Mouse (Mus musculus) erythroblast, adult 5-6 weeks (primary cell): ENCODE results near the gene Rmi1. TPM values are rescaled to one million over a fixed set of nuclear protein-coding genes. Genes with fewer than 3 reads are reported as not detected.
"Not testable (repeated sequence)": the region's sequence is repeated elsewhere in the genome, so short reads cannot be mapped to it uniquely, and the experiment has no call there.

Experiments
- ATAC-seq: replicated peaks from 2 replicates; pipeline ENCODE4 v1.8.0; 2016; ENCODE audit warnings: moderate number of reproducible peaks, mild to moderate bottlenecking, moderate TSS enrichment, inconsistent platforms; ENCODE audit not compliant: poor library complexity, low FRiP score, severe bottlenecking
- total RNA-seq, 2 experiments: library from RNA; stranded (forward) in 1 of 2; stranded (reverse) in 1 of 2; fragments of 150-400 nt in 1 of 2; fragments of 200-764, 138-1000 nt in 1 of 2; gene quantifications; 2 replicates each; pipeline versions ENCODE4 v1.2.3 to v1.2.4; 2015 to 2017; ENCODE audit warnings: low replicate concordance in 2 of 2

The Rmi1 gene
- 12.7 and 15.8 TPM in 2 replicates for total RNA-seq (2015; ENCODE audit: low replicate concordance)
- total RNA-seq (2017; ENCODE audit: low replicate concordance) = 10.2 and 10.5 TPM in 2 replicates

DNA sequence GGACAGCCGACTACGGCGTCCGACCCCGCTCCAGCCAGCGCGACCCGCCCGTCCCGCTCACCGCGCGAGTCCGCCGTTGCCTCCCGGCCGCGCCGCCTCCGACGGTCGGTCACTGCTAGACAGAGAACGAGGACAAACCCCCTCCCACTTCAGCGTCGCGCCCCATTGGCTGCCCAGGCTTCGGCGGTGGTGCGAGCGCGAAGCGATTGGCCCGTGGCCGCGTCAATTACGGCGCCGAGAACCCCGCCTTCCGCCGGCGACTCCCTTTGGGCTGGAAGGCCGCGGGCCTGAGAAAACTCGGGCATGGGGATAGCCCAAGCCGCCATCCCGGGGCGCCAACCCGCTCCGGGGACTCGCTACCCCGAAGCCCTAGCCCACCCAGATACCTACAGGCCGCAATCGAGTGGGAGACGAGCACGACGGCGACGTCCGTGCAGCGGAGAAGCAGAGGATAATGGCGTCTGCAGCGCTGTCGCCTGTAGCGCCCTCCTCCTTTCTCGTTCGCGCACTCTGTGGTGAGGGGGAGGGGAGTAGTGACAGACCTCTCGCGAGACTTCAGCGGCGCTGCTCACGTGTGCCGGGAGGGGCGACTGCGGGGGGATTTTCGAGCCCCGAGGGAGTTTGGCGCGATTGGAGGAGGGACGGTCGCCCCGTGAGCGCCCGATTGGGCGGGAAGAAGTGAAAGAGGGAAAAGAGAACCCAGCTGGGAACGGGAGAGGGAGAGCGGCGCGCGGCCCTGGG is at the start of gene Rmi1:
TSS of gene Rmi1 (plus strand) at position 246 of the 741 bp plus-strand sequence.
- ATAC-seq = peak; percentile 91

DNA sequence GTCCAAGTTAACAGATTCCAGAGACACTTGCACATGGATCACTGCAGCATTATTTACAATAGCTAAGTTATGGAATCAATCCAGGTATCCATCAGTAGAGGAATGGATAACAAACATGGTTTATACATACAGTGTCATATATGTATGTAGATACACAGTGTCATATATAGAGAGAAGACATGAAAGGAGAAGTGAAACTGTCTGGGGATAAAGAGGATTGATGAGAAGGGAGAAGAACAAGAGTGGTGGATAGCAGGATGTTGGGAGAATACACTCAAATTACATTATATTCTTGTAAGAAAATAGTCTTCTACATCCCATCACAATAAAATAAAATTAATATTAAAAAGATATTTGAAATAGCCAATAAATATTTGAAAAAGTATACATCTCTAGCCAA is 49.1 kb upstream of the Rmi1 start:
- no peak for ATAC-seq

DNA sequence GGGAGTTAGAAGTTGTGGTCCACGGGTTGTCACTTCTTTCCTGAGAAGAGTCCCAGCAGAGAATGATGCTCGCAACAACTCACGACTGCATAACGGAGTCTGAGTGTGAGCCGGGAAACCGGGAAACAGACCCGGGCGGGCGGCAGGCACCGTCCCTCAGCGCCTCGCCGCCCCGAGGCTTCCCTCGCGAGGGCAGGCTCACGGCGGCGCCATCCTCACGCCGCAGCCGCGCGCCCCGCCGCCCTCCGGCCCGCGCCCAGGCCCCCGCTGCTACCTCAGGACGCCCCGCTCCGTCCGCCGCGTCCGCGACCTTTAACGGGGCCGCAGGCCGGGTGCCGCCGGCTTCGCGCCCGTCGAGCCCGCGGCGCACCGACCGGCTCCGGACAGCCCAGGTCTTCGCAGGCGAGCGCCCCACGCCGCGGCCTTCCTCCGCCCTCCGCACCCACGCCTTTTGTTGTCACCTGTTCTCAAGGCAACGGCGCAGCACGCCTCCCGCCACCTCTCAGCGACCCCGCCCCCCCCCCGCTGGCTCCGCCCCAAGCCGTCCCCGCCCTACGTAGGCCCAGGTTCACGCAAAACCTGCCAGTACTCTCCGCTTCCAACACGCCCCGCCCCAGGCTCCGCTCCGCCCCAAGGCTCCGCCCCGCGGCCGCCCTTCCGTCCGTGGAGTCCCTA is 43.3 kb upstream of the Rmi1 start, which contains the start of gene Kif27:
TSS of gene Kif27 (minus strand) at position 494 of the 675 bp plus-strand sequence.
- peak; percentile 100 for ATAC-seq

DNA sequence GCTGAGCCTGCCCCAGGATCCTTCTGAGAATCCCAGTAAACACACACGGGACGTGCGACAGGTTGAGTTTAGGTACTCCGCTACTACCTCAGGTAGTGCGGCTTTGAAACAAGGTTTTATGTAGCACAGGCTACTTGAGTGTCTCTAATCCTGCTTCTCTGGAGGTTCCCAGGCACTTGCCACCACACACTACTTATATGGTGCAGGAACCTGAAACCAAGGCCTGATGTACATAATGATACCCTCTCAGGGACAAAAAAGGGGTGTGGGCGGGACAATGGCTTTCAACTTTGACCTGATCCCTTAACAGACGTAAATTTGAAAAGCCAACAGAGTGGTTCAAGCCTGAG is 42.8 kb upstream of the Rmi1 start:
- peak; percentile 63 for ATAC-seq

DNA sequence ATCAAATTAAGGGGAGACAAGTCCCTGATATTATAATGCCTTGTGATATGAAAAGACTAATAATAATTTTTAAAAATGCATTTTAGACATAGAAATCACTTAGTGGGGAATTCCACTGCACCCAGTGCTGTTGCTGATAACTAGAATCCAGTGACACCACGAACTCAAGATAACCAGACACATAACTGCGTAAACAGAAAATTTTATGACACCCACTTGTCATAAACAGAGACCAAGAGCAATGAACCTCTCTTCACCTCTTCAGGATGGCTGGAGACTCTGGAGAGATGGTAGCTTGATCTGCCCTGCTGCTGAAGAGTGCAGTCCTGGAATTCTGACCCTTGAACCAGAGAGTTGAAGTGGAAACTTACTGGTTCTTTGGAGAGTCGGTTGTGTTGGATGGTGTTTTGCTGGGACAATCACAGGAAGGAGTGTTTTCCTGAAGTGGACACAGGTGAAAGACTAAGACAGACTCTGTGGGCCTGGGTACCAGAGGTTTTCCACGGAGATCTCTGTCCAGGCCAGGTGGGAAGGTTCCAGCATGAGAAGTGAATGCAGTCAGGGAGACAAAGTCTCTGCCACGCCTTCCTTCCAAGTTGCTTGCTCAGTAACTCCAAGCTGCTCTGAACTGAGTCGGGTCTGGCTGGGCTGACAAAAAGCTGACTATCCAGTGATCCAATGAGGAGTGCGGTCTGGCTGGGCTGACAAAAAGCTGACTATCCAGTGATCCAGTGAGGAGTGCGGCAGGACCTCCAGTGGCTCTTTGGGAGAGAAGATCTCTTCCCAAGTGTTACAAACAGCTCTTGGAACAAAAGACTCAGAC is 37.5 kb upstream of the Rmi1 start:
- ATAC-seq = no peak

DNA sequence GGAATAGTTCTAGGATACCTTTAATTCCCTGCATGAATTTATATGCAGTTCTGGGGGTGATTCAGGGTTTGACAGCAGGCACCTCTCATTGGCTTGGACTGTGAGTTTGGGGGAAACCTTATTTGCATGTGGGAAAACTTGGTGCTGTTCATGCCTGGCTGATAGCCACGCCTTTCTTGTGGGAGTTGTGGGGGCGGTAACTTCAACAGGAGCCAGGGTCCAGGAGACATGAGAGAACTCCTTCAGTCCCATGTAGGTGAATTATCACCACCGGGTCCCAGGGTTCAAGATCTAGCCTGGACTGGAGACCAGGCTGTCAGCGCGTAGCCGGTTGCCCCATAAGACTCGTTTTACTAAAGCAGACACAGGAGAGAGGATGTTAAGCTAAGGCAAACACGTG is 36.9 kb upstream of the Rmi1 start:
- ATAC-seq = not testable (repeated sequence)

DNA sequence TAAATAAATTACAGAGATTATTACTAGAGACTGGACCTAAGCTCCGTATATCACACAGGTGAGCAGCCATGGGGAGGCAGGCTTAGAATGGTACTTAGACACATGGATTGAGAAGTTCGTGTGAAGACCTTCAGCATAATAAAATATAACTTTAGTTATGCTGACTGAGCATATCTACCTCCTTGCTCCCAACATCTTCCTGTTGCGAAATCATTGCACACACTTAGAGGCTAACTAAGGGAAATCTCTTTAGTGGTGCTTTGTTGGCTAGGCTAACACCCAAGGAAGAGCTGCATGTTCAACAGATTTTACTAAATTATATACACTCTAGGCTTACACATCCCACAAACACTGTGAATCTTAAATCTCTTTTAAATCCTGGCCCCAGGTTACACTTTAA is 35.7 kb upstream of the Rmi1 start:
- no peak for ATAC-seq

DNA sequence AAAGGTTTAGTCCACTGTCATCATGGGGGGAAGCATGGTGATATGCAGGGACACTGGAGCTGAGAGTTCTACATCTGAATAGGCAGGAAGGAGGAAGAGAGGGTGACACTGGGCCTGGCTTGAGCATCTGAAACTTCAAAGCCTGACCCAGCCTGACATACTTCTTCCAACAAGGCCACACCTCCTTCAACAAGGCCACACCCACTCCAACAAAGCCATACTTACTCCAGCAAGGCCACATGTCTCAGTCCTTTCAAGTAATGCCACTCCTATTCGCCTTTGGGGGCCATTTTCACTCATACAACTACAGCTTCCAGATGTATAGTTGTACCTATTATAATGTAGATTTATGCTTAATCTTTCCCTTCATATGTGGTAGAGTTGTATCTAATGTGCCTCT is 34.4 kb upstream of the Rmi1 start:
- ATAC-seq = no peak

DNA sequence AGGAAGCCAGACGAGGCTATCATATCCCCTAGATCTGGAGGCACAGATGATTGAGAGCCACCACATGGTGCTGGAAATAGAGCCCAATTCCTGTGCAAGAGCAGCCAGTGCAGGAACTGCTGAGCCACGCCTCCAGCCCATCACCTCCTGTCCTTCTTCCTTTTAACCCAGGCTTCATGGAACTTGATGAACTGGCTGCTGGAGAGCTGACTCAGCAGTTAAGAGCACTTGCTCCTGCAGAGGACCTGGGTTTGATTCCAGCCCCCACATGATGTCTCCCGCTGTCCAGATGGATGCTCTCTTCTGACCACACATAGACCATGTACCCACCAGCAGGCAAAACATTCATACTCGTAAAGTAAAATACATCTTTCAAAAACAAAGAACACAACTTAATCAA is 33.2 kb upstream of the Rmi1 start:
- ATAC-seq = no peak

DNA sequence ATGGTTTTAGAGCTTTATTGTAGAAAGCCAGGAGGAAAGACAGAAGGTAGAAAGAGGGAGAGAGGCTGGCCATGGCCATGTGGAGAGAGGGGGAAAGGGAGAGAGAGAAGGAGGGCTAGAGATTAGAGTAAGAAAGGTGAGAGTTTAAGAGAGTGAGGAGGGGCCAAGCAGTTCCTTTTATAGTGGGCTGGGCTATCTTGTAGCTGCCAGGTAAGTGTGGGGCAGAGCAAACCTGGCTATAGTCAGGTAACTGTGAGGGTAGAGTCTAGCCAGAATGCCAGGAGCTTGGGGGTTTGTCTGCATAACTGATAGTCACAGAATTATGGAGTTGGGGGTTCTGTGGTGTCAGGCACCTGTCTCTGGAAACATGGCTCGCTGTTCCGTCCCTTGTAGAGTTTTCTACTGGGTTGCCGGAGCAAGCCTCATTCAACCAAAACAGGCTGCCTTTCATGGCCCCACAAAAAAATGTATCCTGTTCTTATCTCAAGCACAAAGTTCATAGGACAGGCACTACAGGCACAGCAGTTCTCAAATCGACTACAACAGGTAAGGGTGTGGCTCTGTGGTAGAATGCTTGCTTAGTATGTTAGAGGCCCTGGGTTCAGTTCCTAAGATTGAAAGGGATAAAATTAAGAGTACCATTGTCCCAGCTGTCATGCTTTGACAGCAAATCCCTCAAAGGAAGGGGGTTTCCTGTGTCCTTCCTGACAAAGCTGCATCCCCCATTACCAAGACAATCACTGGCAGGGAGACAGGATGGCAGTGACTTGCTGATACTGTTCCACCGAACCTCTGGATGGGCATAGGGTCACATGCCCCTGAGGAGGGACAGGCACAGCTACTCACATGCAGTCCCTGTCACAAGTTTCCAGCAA is 29.5 kb upstream of the Rmi1 start:
- no peak for ATAC-seq

DNA sequence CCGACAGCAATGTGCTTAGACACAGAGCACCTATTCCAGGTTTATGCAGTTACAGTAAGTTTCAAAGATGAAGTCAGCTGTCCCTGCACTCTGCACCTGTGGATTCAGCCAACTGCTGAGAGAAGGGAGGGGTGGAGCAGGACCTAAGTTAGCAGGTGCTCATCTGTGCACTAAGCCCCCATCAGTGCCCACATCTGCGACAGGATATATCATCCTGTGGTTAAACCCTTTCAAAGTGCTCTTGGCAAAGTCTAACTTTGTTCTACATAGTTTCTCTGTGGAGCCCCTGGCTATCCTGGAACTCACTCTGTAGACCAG is 28.9 kb upstream of the Rmi1 start:
- ATAC-seq = no peak

DNA sequence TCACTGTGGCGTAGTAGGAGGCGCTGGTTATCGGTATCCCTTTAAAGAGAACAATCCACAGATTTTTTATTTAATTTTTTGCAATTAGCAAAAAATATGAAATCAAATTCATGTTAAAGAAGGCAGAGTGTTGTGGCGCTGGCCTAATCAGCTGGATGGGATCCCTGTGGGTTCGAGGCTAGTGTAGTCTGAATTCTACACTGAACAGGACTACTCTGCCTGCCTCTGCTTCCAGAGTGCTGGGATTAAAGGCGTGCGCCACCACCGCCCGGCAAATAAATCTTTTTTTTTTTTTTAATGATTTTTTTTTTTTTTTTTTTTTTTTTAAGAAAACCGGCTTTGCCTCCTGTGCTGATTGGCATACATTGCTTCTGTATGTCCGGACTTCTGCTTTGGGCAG is 17.7 kb upstream of the Rmi1 start:
- ATAC-seq = no peak

DNA sequence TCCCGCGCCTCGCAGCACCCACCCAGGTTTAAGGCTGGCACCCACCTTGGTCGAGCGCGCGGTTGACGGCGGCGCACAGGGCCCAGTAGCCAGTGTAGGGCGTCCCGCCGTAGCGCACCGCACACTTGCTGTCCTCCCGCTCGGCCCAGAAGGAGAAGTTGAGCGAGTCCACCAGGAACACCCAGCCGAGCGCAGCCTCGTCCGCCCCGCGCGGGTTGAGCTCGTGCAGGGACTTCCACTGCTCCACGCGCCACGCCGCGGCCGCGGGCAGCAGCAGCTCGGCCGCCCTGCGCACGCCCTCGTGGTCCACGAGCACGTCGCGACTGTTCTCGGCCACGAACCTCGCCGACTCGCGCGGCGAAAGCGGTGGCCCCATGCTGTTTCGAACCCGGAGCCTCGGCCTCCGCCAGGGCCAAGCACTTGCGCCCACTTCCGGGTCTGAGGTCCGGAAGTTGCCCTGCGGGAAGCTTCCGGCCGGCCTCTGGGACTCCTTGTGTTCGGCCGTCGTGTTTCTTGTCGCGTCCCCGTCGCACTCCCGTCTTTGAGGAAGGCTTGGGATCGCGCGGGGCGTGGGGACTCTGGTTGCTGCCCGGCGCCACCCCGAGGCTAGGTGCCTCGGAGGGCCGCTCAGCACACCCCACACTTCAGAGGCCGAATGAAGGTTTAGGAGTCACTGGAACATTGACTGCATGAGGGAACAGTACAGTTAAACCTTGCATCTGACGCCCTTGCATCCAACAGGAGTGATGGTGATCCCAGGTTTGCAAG is 17.1 kb upstream of the Rmi1 start, which contains the start of gene 2210016F16Rik:
TSS of gene 2210016F16Rik (minus strand) at position 447 of the 768 bp plus-strand sequence.
- peak; percentile 70 for ATAC-seq

DNA sequence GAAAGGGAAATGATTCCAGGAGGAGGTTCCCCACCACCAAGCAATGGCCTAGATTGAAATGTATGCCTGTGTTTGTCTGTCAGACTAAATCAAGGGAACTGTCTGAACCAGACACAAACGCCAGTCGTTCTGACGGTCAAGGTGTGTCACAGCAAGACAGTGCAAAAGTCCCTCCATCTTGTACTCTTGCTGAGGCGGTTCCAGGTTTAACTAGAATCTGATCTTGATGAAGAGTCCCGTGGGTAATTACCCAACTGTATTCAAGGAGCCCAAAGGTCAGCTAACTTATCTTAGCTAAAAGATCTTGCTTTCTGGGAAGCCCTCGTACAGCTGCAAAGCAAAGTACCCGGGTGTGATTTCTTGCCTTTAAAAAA is 16.5 kb upstream of the Rmi1 start:
- 0 out of 2 replicates have a peak, but pooled peaks have one; percentile 7 for ATAC-seq

DNA sequence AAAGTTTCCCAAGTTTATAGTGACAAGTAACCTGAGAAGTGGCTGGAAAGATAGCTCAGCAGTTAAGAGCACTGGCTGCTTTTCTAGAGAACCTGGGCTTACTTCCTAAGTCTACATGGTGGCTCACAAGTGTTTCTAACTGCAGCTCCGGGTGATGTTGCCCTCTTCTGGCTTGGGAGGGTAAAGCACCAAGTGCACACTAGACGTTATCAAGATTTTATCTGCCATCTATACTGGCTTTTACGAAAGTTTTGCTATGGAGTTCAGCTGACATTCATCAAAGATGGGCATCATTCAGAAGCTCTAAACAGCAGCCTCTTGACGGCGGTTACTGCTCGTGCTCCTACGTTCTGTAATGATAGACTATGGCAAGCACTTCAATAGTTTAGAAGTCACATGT is 14.1 kb upstream of the Rmi1 start:
- ATAC-seq = peak; percentile 69

DNA sequence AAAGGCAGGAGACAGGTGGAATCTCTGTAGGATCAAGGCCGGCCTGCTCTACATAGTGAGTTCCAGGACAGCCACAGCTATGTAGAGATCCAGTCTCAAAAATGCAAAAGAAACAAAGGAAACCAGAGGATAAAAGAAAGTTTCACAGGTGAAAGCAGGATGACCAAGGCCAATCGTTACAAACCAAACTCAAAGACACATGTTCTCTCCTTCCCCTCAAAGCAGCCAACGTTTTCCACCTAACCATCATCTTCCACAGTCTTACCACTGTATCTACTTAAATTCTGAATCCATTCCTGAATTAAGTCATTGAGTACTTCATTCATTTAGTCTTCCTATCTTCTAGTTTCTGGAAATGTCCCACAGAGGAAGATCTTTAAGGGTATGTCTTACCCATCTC is 13.7 kb upstream of the Rmi1 start:
- no peak for ATAC-seq

DNA sequence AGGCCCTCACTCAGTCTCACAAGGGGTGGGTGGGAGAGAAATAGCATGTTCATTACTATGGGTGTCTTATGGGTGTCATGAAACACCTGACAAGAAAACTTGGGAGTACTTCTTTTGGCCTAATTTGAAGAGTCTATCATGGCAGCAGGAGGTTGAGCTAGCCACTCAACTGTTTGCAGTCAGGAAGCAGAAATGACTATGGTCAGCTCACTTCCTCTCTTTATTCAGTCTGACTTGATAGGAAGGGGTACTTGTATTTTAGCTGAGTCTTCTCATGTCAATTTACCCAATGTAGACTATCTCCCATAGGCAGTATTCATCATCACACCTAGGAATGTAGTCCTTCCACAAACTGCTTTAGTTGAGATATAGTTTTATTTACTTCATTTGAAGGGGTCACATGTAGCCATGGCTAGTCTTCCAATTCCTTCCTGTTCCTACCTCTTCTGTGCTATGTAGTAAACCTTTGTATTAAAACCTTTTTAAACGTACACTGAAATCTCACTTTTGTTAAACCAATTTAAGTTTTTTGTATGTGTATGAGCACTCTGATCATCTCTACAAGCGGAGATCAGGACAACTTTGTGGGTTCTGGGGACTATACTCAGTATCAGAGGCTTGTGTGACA is 12.6 kb upstream of the Rmi1 start:
- no peak for ATAC-seq

DNA sequence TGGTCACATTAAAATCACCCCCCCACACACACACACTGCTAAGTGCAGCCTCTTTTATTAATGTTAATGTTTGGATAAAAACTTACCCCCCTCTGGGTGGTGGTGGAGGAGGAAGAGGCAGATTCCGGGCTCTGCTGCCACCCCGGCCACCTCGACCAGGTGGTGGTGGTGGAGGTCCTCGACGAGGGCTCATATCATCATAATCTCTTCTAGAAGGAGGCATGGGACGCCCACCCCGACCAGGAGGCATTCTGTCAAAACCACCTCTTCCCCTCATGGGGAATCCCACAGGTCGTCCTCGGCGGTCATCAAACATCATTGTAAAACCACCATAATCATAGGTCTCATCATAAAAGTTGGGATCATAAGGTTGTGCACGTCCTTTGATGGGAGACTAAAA is 7.7 kb upstream of the Rmi1 start:
- not testable (repeated sequence) for ATAC-seq

DNA sequence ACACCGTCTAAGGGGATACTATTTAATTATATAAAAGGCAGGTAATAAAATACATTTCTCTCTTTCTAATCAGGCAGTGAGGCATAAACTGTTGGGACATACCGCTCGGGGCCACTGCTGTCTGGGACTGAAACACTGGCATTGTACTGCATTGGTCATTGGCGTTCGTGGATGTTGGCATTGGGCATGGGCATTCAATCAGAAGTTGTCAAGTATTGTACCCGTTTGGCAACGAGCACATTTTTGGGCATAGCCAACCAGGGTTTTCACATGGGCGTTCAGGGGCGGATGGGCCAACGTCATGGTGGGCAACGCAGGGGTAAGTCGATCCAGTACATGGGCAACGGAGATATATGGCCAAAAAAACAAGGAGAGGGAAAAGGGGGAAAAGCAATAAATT is 4.4 kb upstream of the Rmi1 start:
- no peak for ATAC-seq
